Mouse (Mus musculus): Measurements from ENCODE around the gene Gucy1b1.

Gene Gucy1b1

DNA sequence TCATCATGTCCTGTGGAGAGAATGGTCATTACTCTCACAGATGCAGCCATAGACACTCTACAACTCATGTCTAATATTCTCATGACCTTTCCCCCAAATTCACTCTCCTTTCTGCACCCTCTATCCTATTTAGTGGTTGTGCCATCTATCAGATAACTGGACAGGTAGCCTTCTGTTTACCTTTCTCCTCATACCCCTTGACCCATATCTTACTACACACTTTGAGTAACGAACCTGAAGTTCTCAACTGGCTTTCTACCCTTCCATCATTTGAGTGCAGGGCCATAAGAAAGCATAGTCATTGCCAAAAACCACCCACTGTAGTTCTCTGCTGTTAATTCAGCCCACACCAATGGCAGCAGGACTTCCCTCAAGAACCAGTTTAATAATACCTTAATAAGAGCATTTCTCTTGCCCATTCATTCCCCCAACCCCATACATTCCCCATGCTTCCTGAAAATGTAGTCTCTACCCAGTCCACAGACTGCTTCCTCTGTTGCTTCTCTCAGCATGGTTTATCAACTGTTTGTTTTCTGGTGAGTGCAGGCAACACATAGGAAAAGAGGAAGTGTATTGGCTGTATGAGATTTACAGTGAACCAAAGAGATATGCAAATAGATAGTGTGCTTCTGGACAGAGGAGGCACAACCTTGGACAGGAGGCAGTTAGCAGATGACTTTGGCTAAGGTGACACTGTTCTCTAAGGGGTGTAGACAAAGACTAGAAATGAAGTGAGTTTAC, 44.3 kb downstream of the Gucy1b1 start:
- no peak for DNase-seq

DNA sequence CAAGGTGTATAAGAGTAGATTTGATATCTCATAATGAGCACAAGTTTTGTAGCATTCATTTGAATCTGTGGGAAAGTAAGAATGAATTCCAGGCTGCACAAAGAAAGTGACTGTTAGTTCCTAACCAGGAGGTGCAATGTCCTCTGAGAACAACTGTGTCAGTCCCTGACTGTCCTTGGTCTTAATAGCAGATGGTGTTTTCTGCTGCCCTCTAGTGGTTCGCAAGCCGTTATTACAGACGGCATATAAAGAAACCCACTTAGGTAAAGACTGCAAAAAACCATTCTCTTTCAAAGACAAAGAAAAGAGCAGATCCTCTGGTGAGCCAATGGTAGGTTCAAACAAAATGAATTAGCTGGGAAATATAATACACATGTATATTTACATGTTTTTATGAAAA, 45.3 kb downstream of the Gucy1b1 start:
- DNase-seq, result peak; percentile 73

DNA sequence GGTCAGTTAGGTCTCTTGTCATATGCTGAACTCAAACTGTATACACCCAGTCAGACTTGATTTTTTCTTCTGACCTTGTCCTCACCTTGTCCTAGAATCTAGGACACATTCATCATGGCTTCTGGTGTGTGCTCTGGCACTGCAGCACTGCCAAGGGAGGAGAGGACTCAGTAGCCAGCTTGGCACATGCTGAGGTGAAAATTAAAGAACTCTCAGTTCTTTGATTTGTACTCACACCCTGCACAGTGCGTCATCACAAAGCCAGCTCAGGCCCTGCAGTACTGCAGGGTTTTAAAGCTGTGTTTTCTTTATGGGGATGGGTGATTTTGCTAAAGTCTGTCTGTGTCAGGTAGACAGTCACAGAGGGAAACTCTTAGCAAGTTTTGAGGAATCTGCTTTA, 47.2 kb downstream of the Gucy1b1 start:
- no peak for DNase-seq

DNA sequence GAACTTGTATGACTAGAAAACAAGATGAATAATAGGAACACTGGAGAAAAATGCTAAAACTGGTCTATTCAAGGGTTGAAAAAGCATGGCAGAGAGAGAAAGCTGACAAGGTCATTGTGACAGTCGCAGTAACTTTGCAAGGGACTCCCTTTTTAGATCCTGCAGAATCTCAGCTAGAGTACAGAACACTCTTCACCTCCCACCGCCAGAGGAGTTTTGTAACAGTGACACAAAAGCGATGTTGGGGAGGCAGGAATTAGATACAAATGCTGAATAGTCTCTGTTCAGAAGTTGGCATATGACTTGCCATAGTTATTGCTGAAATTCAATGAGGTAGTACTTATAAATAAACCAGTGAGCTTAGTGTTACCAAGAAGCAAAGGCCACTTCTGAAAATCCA, 51.4 kb downstream of the Gucy1b1 start:
- no peak for DNase-seq

DNA sequence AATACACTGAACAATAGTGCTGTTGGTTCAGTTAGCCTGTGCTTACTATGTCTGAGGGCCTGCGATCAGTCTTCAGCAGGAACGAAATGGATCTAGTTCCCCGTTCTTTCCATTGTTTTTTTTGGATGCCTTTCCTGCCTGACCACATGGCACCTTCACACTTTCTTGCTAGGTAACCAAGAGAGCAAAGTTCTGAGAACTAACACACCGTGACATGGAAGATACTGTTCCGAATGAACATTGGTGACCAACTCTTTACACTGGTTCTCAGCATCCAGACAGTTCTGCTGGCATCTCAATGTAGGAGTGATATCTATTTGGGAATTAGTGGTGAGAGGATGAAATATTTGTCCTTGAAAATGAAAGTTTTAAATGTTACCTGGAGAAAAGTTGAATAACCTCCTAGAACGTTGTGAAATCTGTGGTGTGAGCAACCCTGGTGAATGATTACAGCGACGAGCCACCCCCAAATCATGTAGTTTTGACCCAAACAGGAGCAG, 52.0 kb downstream of the Gucy1b1 start:
- DNase-seq, result no peak

GRCm38 (mm10) chr3:82014148-82014703, 60.3 kb downstream of the Gucy1b1 start:
- DNase-seq, result peak; percentile 21

DNA sequence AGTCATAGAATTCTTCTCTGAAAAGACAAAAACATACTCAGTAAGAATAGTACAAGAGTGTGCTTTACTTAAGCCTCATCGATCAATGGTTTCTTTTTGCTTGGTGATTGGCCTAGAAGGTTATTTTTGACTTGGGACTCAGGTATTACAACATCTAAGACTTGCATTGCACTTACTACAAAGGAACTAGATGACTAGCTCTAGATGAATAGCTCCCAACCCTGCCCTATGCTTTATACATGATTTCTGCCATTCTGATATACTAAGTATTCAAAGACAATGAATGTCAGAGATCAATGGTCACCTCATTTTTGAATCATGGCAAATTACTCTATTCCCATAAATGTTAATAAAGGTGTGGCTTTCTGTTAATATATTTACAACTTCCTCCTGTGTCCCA, 67.5 kb downstream of the Gucy1b1 start:
- DNase-seq, result no peak

DNA sequence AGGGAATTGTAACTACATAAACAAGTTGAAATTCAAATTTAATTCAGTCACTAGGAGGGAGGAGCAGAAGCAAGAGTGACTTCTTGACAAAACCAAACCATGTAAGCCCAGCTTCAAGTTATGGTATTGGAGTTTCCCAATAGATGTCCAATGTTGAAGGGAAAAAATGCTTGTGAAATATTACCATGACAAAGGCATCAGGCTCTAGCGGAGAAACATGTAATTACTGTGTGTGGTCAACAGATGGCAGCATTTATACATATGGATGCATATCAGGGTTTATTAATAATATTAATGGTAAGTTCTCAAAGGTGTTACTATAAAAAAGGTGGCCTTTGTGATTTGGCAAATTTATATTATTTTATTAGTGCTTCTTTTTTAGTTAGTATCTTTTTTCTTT, 78.5 kb downstream of the Gucy1b1 start:
- DNase-seq, result peak; percentile 63

GRCm38 (mm10) chr3:81995371-81995770, 79.1 kb downstream of the Gucy1b1 start:
- DNase-seq, result no peak

GRCm38 (mm10) chr3:81990531-81990930, 84.0 kb downstream of the Gucy1b1 start:
- DNase-seq, result no peak

DNA sequence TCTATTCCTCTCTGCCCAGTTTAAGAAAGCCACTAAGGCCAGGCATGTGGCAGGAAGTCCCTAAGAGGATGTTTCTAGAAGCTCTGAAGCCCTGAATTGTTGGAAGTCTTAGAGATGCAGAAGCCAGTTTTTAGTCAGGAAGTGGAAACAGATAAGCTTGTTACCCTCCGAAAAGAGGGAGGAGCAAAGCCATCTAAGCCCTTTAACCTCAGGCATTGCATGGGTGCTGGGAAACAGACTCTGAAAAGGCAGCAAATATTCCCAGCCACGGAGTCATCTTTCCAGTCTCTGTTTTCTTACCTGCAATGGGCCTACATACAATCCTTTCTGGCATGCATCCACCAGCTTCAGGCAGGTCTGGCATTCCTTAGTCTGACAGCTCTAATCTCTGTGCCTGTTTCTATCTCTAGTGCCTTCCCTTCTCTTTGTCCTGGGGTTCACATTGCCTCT, 84.8 kb downstream of the Gucy1b1 start:
- no peak for DNase-seq

GRCm38 (mm10) chr3:81987628-81988027, 86.9 kb downstream of the Gucy1b1 start:
- DNase-seq, result no peak

- no peak for DNase-seq
These were observed 88.4 kb downstream of the Gucy1b1 start for GRCm38 (mm10) chr3:81986103-81986502.

DNA sequence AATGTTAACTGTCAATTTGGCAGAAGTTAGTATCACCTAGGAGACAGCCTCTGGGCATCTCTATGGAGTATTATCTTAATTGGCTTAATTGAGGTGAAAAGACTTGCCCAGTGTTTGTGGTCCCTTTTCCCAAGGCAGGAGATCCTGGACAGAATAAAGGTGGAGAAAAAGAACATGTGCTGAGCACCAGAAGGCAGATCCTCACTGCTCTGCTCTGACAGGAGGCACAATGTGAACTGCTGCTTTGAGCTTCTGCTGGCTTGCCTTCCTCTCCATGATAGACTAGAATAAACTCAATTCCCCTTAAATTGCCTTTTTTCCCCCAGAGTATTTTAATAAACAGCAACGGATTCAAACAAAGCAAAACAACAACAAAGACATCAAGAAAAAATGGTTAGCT, 89.4 kb downstream of the Gucy1b1 start:
- DNase-seq, result no peak

GRCm38 (mm10) chr3:81983120-81983895, 91.2 kb downstream of the Gucy1b1 start:
- no peak for DNase-seq

All from retina, postnatal 1 day (tissue).